Mouse (Mus musculus) adrenal gland, postnatal 14 days (tissue): Measurements from ENCODE around the gene Zfp64. TPM values are rescaled to one million over a fixed set of nuclear protein-coding genes. Genes with fewer than 3 reads are reported as not detected.

Experiments used
- DNase-seq: peaks from one replicate; pipeline ENCODE4 v3.0.0; 2021; ENCODE audit warnings: mixed read lengths
- total RNA-seq: library from RNA; stranded (reverse); gene quantifications from 2 replicates; pipeline ENCODE4 v1.2.3, GENCODE M21; 2021

The Zfp64 gene
- total RNA-seq, 1 experiment from 2014 or later: 17.2 TPM

DNA sequence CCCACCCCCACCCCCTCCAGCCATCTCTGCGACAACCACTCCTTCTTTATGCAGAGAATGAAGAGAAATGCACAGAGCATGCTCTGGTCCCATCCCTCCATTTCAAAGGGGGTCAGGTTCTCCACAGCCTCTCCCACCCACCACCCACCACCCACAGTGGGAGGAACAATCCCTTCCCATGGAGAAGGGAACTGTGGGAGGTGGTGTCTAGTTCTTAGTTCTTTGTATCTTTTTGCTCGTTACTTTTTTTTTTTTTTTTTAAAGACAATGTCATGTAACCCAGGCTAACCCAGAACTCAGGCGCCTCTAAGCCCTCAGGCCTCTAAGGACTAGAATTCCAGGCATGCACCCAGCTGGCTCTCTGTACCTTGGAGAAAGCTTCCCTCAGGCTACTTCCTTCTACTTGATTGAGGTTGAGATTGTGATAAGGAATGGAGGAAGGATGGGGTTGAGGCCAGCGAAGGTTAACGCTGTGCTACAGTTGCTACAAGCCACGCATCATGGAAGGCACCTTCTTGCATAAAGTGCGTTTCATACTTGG lies 109.1 kb downstream of the Zfp64 start:
- DNase-seq: no peak

Other genes starting within 250 kb of the Zfp64 start
- gene Atp9a, start 213.2 kb downstream of the Zfp64 start, total RNA-seq: 64.8 and 68.9 TPM in 2 replicates
- gene Sall4, start 187.6 kb downstream of the Zfp64 start, total RNA-seq: not detected in 2 replicates